Mouse (Mus musculus) layer of hippocampus, adult 9-11 months (tissue): ENCODE measurements around the gene Hps1.
A peak's percentile ranks its signal among the peaks of the same experiment; 100 is the strongest.
"Not testable (repeated sequence)": the region's sequence is repeated elsewhere in the genome, so short reads cannot be mapped to it uniquely, and the experiment has no call there.

Experiments
- DNase-seq: peaks from one replicate; pipeline ENCODE4 v3.0.0; 2022

The Hps1 gene

GRCm38 (mm10) chr19:42779531-42780155 lies at the start of gene Hps1:
Hps1 (minus strand) TSS chr19:42779978.
- peak; percentile 94 for DNase-seq

DNA sequence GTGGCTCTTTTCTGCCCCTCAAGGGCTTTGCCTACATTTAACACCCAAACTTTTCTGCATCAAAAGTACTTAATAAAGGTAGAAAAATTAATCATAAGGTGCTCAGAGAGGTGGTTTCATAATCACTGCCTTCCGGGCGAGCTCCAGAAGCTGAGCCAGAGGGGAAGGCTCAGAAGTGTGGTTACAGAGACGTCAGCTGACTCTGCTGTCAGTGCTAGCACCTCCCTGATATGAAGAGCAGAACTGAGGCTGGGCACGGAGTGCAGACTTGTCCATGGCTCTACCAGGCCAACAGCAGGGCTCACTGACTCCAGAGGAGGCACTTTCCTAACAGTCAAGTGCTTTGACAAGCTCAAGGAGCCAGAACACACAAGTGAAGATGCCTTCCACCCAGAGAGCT lies 49.4 kb upstream of the Hps1 start:
- no peak for DNase-seq

GRCm38 (mm10) chr19:42827843-42828242 lies 48.1 kb upstream of the Hps1 start:
- no peak for DNase-seq

DNA sequence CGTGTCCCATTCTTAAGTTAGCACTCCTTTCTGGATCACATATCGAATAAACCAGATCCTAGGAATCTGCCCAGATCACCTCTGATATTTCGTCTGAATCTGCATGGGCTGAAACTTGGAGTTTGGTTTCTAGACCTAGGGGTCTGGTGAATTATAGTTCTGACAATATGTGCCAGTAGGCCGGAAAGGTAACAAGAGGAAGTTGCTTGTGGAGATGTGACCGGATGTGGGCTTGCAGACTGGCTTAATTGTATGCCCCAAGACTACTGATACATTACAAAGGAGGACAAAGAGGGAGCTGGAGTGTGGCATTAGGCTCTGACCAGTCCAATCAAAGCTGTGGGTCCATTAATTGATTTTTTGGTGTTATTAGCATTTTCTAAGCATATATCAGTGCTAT lies 40.3 kb upstream of the Hps1 start:
- DNase-seq, result no peak

DNA sequence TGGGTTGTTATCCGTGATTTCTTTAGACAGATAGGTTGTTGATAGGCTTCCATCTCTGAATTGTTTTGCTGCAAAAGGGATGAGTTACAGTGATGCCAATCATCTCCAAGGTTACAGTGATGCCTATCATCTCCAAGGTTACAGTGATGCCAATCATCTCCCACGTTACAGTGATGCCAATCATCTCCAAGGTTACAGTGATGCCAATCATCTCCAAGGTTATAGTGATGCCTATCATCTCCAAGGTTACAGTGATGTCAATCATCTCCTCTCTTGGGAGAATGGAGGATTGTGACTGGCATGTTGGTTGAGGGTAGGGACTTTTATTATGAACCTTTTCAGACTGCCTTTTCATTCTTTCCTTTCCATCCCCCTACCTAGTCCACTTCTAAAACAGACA lies 38.0 kb upstream of the Hps1 start:
- no peak for DNase-seq

- no peak for DNase-seq
These were observed 36.5 kb upstream of the Hps1 start for GRCm38 (mm10) chr19:42816261-42816660.

GRCm38 (mm10) chr19:42810140-42810539 lies 30.4 kb upstream of the Hps1 start:
- no peak for DNase-seq

GRCm38 (mm10) chr19:42809491-42809890 lies 29.7 kb upstream of the Hps1 start:
- DNase-seq, result no peak

DNA sequence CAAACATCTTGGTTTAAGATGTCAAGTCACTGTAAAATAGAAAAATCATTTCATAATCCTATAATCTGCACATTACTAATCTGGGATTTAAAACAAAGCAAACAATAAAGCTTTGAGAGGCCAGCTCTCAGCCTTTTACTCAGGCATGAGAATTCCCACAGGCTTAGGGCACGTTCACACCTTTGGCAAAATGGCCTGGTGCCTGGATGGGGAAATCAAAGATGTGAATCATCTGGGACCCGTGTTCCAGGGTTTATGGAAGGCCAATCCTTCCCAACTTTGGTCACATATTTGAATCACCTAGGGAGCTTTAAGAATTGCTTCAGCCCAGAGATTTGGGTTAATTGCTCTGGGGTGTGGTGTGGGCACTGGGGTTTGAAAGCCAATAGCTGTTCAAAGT lies 18.1 kb upstream of the Hps1 start:
- no peak for DNase-seq

- no peak for DNase-seq
These were observed 16.0 kb upstream of the Hps1 start for GRCm38 (mm10) chr19:42795801-42796200.

DNA sequence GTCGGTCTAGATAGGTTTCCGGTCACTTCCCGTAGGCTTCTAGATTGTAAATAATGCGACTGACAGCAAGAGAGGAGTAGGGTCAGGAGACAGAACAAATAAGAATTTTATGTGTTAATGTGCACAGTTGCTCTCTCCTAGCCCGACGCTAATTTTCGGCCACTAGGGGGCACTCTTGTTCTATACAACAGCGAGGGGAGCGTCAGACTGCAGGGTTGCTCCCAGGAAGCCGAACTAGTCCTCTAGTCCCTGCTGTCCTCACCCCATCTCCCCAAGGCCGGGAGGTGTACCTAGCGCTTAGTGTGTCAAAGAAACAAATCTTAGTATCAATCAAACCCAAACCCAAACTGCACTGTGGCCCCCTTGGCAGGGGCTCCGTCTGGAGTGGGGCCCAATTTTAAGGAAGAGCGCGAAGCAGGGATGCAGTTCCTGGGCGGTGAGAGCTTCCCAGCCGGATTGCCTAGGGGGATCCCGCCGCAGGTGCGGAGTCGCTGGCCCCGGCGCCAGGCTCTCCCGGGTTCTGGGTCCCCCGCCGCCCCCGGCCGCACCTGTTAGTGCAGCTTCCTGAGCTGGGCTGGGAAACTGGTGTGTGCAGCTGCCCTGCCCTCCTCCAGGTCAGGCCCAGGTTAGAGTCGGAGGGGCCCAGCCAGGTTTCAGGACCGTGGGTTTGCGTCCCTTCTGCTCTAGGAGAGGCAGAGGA lies 15.3 kb upstream of the Hps1 start:
- peak; percentile 83 for DNase-seq

- no peak for DNase-seq
These were observed 8.5 kb upstream of the Hps1 start for GRCm38 (mm10) chr19:42788311-42788710.

DNA sequence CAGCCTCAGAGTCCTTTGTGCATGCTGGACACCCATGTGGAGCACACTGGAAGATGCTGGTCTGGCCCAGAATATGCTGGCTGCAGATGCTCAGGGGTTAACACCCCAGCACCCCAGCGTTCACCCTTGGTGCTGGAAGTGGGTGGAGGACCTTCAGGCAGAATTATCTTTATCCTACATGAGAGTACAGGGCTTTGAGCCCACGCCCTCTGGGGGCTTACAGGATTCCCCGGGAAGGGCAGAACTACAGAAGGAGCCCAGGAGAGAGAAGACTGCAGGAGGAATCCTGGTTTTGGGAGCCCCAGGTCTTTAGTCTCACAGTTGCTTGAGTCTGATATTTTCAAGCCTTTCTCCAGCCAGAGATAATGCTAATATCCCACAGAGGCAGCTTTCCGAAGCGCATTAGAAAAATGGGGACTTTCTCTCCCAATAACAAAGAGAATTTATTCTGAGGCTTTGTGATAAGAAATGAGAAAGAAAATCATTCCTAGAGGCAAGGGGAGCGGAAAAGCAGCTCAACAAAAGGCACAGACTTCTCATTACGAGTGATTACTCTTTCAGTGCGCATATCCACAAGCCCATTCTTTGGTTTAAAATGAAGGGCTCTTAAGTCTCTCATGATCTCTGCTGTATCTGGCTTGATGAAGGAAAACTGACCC lies 5.9 kb upstream of the Hps1 start:
- no peak for DNase-seq

- no peak for DNase-seq
These were observed 5.4 kb upstream of the Hps1 start for GRCm38 (mm10) chr19:42785129-42785528.

GRCm38 (mm10) chr19:42780156-42780538 lies 369 bp upstream of the Hps1 start:
- not testable (repeated sequence) for DNase-seq

DNA sequence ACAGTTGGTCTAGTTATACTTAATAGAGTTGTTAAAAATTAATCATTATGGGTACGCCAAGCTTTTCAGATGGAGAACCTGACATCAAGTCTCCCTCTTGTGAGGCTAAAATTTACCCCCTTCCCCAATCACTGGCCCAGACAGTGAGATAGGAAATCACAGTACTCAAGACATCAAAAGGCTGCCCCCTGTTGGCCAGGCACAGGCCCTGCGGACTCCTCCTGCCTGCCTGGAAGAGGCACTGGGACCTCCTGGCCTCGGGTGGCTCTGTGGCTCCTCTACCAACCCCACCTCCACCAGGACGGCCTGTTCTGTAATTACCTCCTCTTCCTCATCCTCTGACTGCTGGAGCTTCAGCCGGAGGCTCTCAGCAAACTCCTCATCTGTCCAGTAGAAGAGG lies 2.0 kb downstream of the Hps1 start:
- DNase-seq, result peak; percentile 31

- no peak for DNase-seq
These were observed 3.0 kb downstream of the Hps1 start for GRCm38 (mm10) chr19:42776813-42777212.

GRCm38 (mm10) chr19:42770141-42770872 lies 9.5 kb downstream of the Hps1 start:
- DNase-seq, result no peak

DNA sequence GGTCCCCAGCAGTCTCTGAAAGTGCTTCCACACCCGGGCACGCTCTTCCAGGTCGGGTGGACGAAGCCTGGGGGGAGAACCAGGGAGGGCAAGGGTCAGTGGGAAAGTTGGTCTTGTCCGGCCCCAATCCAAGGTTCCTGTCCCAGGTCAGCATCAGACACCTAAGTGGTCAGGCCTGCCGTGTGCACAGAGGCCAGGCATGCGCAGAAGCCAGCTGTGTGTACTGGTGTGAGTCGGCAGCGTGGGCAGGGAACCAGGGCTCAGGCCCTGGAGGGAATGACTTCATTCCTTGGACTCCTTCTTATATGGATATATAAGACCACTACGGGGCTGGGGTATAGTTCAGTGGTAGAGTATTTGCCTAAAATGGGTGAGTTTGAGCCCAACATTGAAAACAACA lies 10.1 kb downstream of the Hps1 start:
- no peak for DNase-seq

DNA sequence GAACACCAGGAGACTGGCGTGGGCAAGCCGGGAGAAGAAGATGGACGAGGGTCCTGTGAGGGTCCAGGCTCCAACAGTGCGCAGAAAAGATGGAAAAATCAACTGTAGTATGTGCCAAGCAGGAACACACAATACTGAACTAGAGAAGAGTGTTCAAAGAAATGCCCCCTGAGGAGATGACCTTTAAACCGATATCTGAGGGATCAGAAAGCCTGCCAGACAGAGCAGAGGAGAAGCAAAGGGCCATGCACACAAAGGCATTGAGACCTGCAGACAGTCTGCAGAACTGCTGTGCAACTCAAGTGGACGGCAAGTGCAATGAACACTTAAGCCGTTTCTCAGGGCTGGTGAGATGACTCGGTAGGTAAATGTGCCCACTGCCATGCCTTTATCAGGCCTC lies 12.4 kb downstream of the Hps1 start:
- no peak for DNase-seq

- DNase-seq, result no peak
These were observed 15.4 kb downstream of the Hps1 start for GRCm38 (mm10) chr19:42764398-42764797.

DNA sequence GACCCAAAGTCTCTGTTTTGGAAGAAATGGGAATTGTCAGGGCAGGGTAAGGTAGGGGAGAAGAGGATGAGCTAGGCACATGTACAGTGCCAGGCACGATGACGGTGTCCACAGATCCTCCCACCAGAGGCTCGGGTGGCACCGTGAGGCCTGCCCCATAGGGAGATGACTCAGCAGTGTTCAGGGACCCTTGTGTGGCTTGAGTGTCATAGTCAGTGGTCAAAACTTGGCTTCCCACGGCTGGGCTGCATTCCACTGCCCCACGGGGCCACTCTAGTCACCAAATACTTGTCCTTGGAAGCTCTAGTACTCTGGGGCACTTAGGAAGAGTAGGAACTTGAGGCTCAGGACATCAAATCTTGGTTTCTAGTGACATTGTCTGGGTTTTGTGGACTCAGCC lies 23.1 kb downstream of the Hps1 start:
- no peak for DNase-seq

DNA sequence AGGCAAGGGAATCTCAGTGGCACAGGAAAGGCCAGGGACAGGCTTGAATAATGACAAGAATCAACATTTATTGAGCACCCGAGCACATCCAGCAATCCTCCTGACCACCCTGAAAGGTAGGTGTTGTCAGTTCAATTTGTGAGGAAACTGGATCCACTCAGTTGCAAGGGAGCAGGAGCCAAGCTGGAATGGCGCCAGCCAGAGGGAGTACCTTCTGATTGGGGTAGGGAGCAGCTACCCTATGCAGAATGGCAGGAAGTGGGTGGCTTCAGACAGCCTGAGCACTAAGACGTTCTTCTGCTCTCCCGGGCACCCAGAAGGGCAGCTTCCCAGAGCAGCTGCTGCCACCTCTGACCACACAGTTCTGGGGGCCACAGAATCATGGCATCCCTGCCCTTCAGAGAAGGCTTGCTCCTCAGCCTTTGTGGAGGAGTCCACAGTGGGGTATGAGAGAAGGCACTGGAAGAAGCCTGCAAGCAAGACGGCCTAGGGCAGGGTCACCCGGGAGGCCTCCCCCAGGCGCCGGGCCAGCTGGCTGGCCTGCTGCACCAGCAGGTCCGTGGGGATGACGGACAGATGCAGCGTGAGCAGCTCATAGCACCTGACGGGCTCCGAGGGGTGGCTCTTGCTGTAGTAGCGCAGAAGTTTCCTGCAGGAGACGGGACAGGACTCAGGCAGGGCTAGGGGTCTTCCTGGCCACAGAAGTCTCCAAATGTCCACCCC lies 24.5 kb downstream of the Hps1 start:
- DNase-seq, result peak; percentile 23
